Mouse (Mus musculus) embryonic facial prominence, embryonic 12.5 days (tissue): Measurements from ENCODE around the gene Arsg. TPM values are rescaled to one million over a fixed set of nuclear protein-coding genes. Genes with fewer than 3 reads are reported as not detected.

ENCODE experiments used
- ATAC-seq: fragments of 200-750 bp; cut with Nextera tagmentation; 2 replicates; pipeline ENCODE4 v1.8.0; 2017; ENCODE audit not compliant: insufficient number of reproducible peaks, insufficient read depth, low FRiP score, low TSS enrichment
- H3K27ac ChIP-seq: fragments of 300-500 bp; sonication (generic); 2 replicates; pipeline ENCODE4 v1.5.1; 2016; ENCODE audit warnings: mild to moderate bottlenecking
- H3K27me3 ChIP-seq: fragments of 300-500 bp; sonication (generic); 2 replicates; pipeline ENCODE4 v1.6.1; 2016; ENCODE audit warnings: mild to moderate bottlenecking, moderate library complexity
- H3K36me3 ChIP-seq: fragments of 300-500 bp; sonication (generic); 2 replicates; pipeline ENCODE4 v1.6.1; 2016; ENCODE audit warnings: mild to moderate bottlenecking
- H3K4me1 ChIP-seq: fragments of 300-500 bp; sonication (generic); 2 replicates; pipeline ENCODE4 v1.6.1; 2016
- H3K4me2 ChIP-seq: fragments of 300-500 bp; sonication (generic); replicated peaks from 2 replicates; pipeline ENCODE4 v1.6.1; 2016; ENCODE audit warnings: mild to moderate bottlenecking, moderate library complexity
- H3K4me3 ChIP-seq: fragments of 300-500 bp; sonication (generic); 2 replicates; pipeline ENCODE4 v1.5.1; 2016; ENCODE audit warnings: mild to moderate bottlenecking
- H3K9ac ChIP-seq: fragments of 300-500 bp; sonication (generic); 2 replicates; pipeline ENCODE4 v1.6.1; 2016; ENCODE audit warnings: mild to moderate bottlenecking, moderate library complexity
- H3K9me3 ChIP-seq: fragments of 300-500 bp; sonication (generic); 2 replicates; pipeline ENCODE4 v1.6.1; 2016; ENCODE audit warnings: mild to moderate bottlenecking, moderate library complexity
- WGBS: fragments of 180-500 bp; shearing (Covaris S2); methylation state at CpG from one replicate; pipeline ENCODE4 v1.1.7; 2016; 5-methylcytosine and 5-hydroxymethylcytosine counted together
- polyA plus RNA-seq: library from polyadenylated mRNA; unstranded; fragments of >200 nt; fragmentation: Nextera tagmentation; extraction: Ambion mirVana; gene quantifications from 2 replicates; pipeline ENCODE4 v1.2.1, GENCODE M21; 2016

The Arsg gene
- 2.4 and 2.7 TPM in 2 replicates for polyA plus RNA-seq

DNA sequence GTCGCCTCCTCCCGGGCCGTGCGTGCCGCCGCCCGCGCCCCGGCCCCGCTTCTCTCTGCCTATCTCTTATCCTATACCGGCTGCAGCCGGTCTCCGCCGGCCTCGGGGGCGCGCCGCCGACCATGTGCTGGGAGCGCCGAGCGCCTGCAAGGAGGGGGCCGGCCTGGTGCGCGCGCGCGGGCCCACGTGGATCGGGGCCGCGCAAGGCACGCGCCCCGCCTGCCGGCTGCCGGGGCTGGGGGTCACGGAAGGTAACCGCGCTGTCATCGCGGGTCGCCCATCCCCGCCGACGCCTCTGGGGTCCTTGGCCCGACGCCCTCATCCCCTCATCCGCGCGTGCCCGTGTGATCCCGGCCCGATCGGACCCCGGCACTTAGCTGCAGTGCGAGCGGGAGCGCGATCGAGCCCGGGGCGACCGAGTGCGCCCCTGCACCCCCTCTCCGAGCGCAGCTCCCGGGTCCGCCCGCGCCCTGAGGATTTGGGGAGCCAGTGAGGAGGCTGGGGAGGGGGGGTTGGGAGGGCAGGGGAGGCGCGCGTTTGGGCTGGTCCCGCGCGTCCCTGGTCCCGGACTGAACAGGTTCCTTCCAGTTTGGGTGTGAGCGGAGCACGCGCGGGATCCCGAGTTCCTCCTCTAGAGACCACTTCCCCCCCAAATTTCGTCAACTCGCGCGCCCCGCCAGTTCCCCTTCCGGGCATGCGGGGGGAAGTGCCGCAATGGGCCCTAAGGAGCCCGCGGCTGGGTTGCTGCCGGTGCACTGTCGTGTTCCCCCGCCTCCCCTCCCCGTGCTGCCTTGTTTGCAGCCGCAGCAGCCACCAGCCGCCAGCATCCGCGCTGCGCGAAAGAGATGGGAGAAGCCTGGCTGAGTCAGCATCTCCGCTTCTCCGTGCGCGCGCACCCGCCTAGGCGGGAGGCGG, at the start of gene Arsg, which contains the start of gene Slc16a6:
Arsg (plus strand) TSS at position 204 of the 915 bp plus-strand sequence.
Slc16a6 (minus strand) TSS at position 428 of the 915 bp plus-strand sequence.
- H3K9ac ChIP-seq, result peak within 1 kb of the TSS; percentile 84
- H3K36me3 ChIP-seq, result no peaks in the 10 kb centered on the region
- peaks cover 19% of the 10 kb centered on the region for H3K4me1 ChIP-seq
- WGBS, result under 1% methylated on average over 97 of the region's 111 CpGs
- H3K4me3 ChIP-seq, result peak within 1 kb of the TSS; percentile 70
- peaks cover 22% of the 10 kb centered on the region for H3K27me3 ChIP-seq
- peak; percentile 77 for ATAC-seq
- H3K4me2 ChIP-seq, result peak within 1 kb of the TSS; percentile 91
- H3K9me3 ChIP-seq, result no peaks in the 10 kb centered on the region
- peak within 1 kb of the TSS; percentile 80 for H3K27ac ChIP-seq

DNA sequence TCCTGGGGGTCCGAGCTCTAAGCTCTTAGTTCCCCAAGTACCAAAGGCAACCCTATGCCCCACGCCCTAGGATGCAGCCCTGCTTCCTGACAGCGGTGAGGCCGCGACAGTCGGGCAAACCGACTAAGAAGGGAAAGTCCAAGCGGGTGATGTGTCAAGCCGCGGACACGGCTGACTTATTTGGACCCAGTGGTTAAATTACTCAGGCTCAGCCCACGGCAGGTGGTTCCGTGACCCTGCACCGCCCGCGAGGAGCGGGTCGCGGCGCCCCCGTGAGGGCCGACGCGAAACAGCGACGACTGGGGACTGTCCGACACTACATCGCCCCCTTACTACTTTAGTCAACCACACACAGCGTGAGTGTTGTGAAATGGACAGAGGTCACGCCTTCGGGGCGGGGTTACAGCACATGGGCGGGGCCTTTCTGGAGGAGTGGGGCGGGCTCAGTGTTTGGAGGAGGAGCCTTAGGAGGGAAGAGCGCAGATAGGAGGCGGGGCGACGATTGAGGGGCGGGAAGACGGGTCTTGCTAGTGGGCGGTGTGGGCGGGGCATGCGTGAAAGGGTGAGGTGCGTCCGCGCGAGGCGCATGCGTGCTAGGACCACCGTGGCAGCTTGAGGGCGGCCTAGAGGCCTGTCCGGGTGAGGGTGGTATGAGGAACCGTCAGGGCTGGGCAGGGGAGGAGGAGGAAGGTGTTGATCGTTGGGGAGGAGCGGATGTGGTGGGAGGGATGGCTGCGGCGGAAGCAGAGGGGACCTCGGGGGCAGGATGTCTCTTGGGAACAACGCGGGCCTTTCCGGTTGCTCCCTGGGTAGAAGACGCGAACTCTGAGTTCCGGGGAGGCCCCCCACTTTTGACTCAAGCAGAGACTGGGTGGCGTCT, 47.5 kb upstream of the Arsg start, which contains the start of gene Amz2:
Amz2 (plus strand) TSS at position 555 of the 880 bp plus-strand sequence.
- H3K36me3 ChIP-seq, result peaks cover 23% of the 10 kb centered on the region
- H3K9me3 ChIP-seq, result no peaks in the 10 kb centered on the region
- H3K4me3 ChIP-seq, result peak within 1 kb of the TSS; percentile 48
- peak within 1 kb of the TSS; percentile 61 for H3K4me2 ChIP-seq
- peak within 1 kb of the TSS; percentile 61 for H3K9ac ChIP-seq
- WGBS, result under 1% methylated on average over 65 of the region's 65 CpGs
- no peaks in the 10 kb centered on the region for H3K27me3 ChIP-seq
- H3K4me1 ChIP-seq, result peaks cover 11% of the 10 kb centered on the region
- H3K27ac ChIP-seq, result peak within 1 kb of the TSS; percentile 77
- ATAC-seq, result peak; percentile 96

GRCm38 (mm10) chr11:109426272-109426586, 46.9 kb upstream of the Arsg start:
- H3K9ac ChIP-seq, result peak overlapping the region; percentile 61
- H3K27ac ChIP-seq, result peak overlapping the region; percentile 77
- under 1% methylated on average over 11 of the region's 11 CpGs for WGBS
- H3K9me3 ChIP-seq, result no peaks in the 10 kb centered on the region
- ATAC-seq, result no peak
- peak overlapping the region; percentile 61 for H3K4me2 ChIP-seq
- H3K4me3 ChIP-seq, result peak overlapping the region; percentile 48
- peaks cover 28% of the 10 kb centered on the region for H3K36me3 ChIP-seq
- H3K27me3 ChIP-seq, result no peaks in the 10 kb centered on the region
- H3K4me1 ChIP-seq, result peaks cover 12% of the 10 kb centered on the region

DNA sequence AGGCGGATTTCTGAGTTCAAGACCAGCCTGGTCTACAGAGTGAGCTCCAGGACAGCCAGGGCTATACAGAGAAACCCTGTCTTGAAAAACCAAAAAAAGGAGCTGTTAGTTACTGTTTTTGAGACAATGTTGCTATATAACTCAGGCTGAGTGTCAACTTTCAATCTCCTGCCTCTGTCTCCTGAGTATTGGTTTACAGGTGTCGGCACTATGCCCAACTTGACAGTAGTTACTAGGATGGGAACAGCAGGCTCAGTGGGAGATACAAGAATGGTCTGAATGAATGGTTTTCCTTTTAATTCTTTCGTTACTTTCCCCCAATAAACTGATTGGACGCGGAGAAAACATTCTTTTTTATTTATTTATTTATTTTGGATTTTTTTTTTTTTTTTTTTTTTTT, 45.8 kb upstream of the Arsg start:
- Histone ChIP-seq H3K9ac (no peak overlapping the region), H3K4me3 (no peak overlapping the region), H3K27me3 (no peaks in the 10 kb centered on the region), H3K9me3 (no peaks in the 10 kb centered on the region), H3K27ac (no peak overlapping the region), H3K36me3 (peaks cover 32% of the 10 kb centered on the region), H3K4me1 (peaks cover 16% of the 10 kb centered on the region), H3K4me2 (no peak overlapping the region; the same call in 1 of the 2 replicates)
- ATAC-seq, result no peak
- 95% methylated on average over 5 of the region's 5 CpGs for WGBS

DNA sequence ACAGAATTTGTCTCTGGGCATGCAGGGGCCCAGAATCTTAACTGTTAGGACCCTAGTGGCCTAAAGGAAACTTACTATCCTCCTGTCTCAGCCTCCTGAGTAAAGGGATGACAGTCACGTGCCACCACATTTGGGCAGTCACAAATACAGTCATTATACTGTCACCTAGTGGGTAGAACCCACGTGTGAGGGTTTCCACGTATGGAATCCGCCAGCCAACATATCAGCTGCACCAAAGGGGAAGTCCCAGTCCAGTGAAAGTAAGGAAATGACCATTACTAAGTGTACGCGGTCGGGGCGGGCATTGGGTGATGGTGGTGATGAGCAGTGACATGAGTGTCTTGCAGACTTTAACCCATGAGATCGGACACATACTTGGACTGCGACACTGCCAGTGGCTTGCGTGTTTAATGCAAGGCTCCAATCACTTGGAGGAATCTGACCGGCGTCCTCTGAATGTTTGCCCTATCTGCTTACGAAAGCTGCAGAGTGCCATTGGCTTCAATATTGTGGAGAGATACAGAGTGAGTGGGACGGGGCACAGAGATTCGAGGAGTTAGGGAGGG, 38.9 kb upstream of the Arsg start:
- Histone ChIP-seq H3K27ac (no peak overlapping the region), H3K4me2 (no peak overlapping the region), H3K36me3 (peaks cover 55% of the 10 kb centered on the region), H3K9ac (no peak overlapping the region), H3K9me3 (no peaks in the 10 kb centered on the region), H3K27me3 (no peaks in the 10 kb centered on the region), H3K4me1 (peaks cover 5% of the 10 kb centered on the region; the same call in 1 of the 2 replicates), H3K4me3 (no peak overlapping the region)
- 93% methylated on average over 16 of the region's 16 CpGs for WGBS
- ATAC-seq, result no peak

DNA sequence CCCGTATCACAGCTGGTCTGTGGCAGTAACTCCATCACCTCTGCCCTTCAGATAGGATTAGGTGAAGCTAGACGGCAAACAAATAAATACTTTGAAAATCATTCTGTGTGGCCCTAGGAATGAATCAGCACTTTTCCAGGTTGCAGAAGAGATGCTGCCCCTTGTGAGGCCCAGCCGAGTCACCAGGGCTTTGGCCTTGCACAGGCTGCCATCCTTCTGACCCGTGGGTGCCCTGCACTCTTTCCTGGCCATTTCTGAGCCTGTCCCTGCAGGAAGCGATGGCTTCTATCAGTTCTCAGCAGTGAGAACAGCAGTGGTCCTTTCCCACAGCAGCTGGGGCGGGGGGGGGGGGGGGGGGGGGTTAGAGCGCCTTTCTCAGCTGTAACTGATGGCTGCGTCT, 36.3 kb upstream of the Arsg start:
- no peaks in the 10 kb centered on the region for H3K9me3 ChIP-seq
- no peak for ATAC-seq
- no peak overlapping the region for H3K27ac ChIP-seq
- peaks cover 33% of the 10 kb centered on the region for H3K36me3 ChIP-seq
- 71% methylated on average over 7 of the region's 8 CpGs for WGBS
- no peak overlapping the region for H3K4me2 ChIP-seq
- peaks cover 5% of the 10 kb centered on the region for H3K27me3 ChIP-seq
- no peak overlapping the region for H3K4me3 ChIP-seq
- H3K4me1 ChIP-seq, result no peaks in the 10 kb centered on the region; the same call in 1 of the 2 replicates
- no peak overlapping the region for H3K9ac ChIP-seq

GRCm38 (mm10) chr11:109439209-109439608, 34.0 kb upstream of the Arsg start:
- ATAC-seq, result no peak

GRCm38 (mm10) chr11:109439829-109440340, 33.3 kb upstream of the Arsg start:
- 0 out of 2 replicates have a peak overlapping the region, but pooled peaks have one; percentile 4 for H3K27ac ChIP-seq

More at GRCm38 (mm10) chr11:109439209-109439608, 34.0 kb upstream of the Arsg start:
- Histone ChIP-seq H3K9me3 (no peaks in the 10 kb centered on the region), H3K27ac (0 out of 2 replicates have a peak overlapping the region, but pooled peaks have one; percentile 4), H3K9ac (no peak overlapping the region), H3K4me2 (peak overlapping the region; percentile 78), H3K36me3 (peaks cover 26% of the 10 kb centered on the region), H3K4me1 (no peaks in the 10 kb centered on the region; the same call in 1 of the 2 replicates), H3K27me3 (peaks cover 5% of the 10 kb centered on the region), H3K4me3 (no peak overlapping the region)
- WGBS, result 22% methylated on average over 5 of the region's 5 CpGs

DNA sequence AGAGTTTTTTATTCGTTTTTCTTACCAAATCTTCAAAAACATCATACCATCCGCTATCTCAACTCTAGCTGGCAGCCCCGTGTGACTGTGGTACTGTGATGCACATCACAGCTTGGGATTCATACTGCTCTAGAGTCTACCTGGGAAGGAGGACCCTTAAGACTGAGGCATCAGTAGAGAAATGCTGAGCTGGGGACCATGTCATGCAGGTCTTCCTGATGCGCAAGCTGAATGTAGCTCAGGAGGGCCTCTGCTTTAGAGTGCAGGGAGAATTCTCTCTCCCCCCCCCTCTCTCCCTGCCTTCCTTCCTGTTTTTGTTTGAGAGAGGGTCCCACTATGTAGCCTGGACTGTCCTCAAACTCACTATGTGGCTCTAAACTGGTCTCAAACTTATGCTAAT, 32.5 kb upstream of the Arsg start:
- no peak for ATAC-seq
- Histone ChIP-seq H3K4me3 (peak overlapping the region; percentile 46), H3K9me3 (no peaks in the 10 kb centered on the region), H3K27ac (no peak overlapping the region), H3K27me3 (peaks cover 5% of the 10 kb centered on the region), H3K9ac (no peak overlapping the region), H3K36me3 (peaks cover 14% of the 10 kb centered on the region), H3K4me2 (peak overlapping the region; percentile 78), H3K4me1 (no peaks in the 10 kb centered on the region; the same call in 1 of the 2 replicates)
- 54% methylated on average over 4 of the region's 4 CpGs for WGBS

More at GRCm38 (mm10) chr11:109439829-109440340, 33.3 kb upstream of the Arsg start:
- peak overlapping the region; percentile 46 for H3K4me3 ChIP-seq
- H3K9me3 ChIP-seq, result no peaks in the 10 kb centered on the region
- ATAC-seq, result no peak
- no peaks in the 10 kb centered on the region; the same call in 1 of the 2 replicates for H3K4me1 ChIP-seq
- H3K9ac ChIP-seq, result peak overlapping the region; percentile 51
- H3K27me3 ChIP-seq, result peaks cover 5% of the 10 kb centered on the region
- H3K36me3 ChIP-seq, result peaks cover 20% of the 10 kb centered on the region
- H3K4me2 ChIP-seq, result peak overlapping the region; percentile 78
- WGBS, result 2% methylated on average over 32 of the region's 32 CpGs

- no peak overlapping the region for H3K4me3 ChIP-seq
- H3K9me3 ChIP-seq, result no peaks in the 10 kb centered on the region
- peaks cover 5% of the 10 kb centered on the region for H3K27me3 ChIP-seq
- WGBS, result 58% methylated on average over 3 of the region's 3 CpGs
- no peak overlapping the region for H3K9ac ChIP-seq
- H3K27ac ChIP-seq, result no peak overlapping the region
- no peak overlapping the region for H3K4me2 ChIP-seq
- no peaks in the 10 kb centered on the region; the same call in 1 of the 2 replicates for H3K4me1 ChIP-seq
- peaks cover 14% of the 10 kb centered on the region for H3K36me3 ChIP-seq
- ATAC-seq, result no peak
Observed at GRCm38 (mm10) chr11:109441119-109441518, 32.1 kb upstream of the Arsg start.
